In the genomic region with DNA sequence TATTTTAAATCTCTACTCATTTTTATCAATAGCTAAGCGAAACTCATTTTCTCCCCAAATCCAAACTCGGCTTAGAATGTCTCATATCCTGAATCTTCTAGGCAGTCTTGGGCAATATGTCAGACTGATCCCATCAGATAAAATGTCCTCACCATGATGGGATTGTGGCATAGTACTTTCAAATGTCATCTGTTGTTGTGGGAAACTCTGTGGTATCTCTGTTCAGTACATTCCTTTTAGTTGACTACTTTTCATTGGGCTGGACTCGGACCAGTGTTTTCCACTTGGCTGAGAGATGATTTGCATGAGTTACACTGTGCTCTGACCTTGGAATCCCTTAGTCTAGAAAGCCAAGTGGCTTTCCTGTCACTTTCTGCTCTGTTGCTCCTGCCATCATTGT, we compare ENCODE assay signal across 14 mouse cellular contexts.
A peak's percentile ranks its signal among the peaks of the same experiment; 100 is the strongest.
DNase-seq lines count a peak whose midpoint lies in the region; ATAC-seq and TF ChIP-seq lines count a peak whose summit lies in the region.
"Had no signal": no experiment of that assay in that cellular context is flagged by ENCODE, and none has a peak within 500 bp of the region (broad histone marks: within the 10 kb centered on the region; RNA-seq: fewer than 3 reads in every experiment).

No protein-coding gene starts in this region.

- no peaks in the 10 kb centered on the region for H3K27me3 ChIP-seq in heart, adult 2 months (ENCODE audit: control insufficient read depth, insufficient read depth, low read length)
- H3K27me3 ChIP-seq in heart, embryonic 12.5 days (replicated peaks): no peaks in the 10 kb centered on the region
- no peaks in the 10 kb centered on the region for H3K27me3 ChIP-seq in C2C12 (ENCODE audit: control insufficient read depth, insufficient read depth, insufficient read length)
- H3K27me3 ChIP-seq: limb, embryonic 13.5 days had no signal

- intact Hi-C loops in heart, adult 2 months (cut with DNase I): no loop called here
- intact Hi-C loops in heart, postnatal 36 days (cut with DNase I): no loop called here

- H3ac ChIP-seq in C2C12 (ENCODE audit: control insufficient read depth, insufficient read length, low read depth): no peak overlapping the region

- H3K4me3 ChIP-seq in heart, adult 2 months: no peak overlapping the region
- no peak overlapping the region for H3K4me3 ChIP-seq in heart, embryonic 12.5 days
- H3K4me3 ChIP-seq in C2C12 (ENCODE audit: insufficient read depth, poor library complexity, severe bottlenecking): no peak overlapping the region
- H3K4me3 ChIP-seq: hindbrain, embryonic 10.5 days; limb, embryonic 13.5 days had no signal

- no peak for TF ChIP-seq EP300 in heart, adult 2 months (IDR thresholded peaks at IDR 0.05; ENCODE audit: insufficient read depth, low read depth, low read length)

- H3K9me3 ChIP-seq in heart, embryonic 12.5 days (replicated peaks): no peaks in the 10 kb centered on the region
- H3K9me3 ChIP-seq: hindbrain, embryonic 10.5 days; limb, embryonic 13.5 days had no signal

- DNase-seq in heart, adult 2 months: peak; percentile 22 to 65
- DNase-seq in 3134 (ENCODE audit: extremely low read depth, insufficient read length, low spot score): peak; percentile 57
- DNase-seq in heart, postnatal 36 days: peak; percentile 40 to 49
- DNase-seq in neural tube, embryonic 10.5 days (ENCODE audit: extremely low spot score, low spot score): no peak
- no peak for DNase-seq in thymus, postnatal 4 days
- DNase-seq: cerebellum, adult 9-10 months; lung, embryonic 14.5 days; thymus, postnatal 36 days had no signal

- H3K27ac ChIP-seq in heart, adult 2 months: no peak overlapping the region
- H3K27ac ChIP-seq in heart, embryonic 12.5 days (ENCODE audit: poor library complexity, severe bottlenecking): no peak overlapping the region
- H3K27ac ChIP-seq: hindbrain, embryonic 10.5 days; limb, embryonic 13.5 days had no signal

- no peak overlapping the region for H3K4me2 ChIP-seq in heart, embryonic 12.5 days
- H3K4me2 ChIP-seq: limb, embryonic 13.5 days; lung, embryonic 14.5 days; midbrain, embryonic 11.5 days had no signal

- no peak for TF ChIP-seq CTCF in heart, adult 2 months (IDR thresholded peaks at IDR 0.05)
- no peak for TF ChIP-seq CTCF in C2C12 (IDR thresholded peaks at IDR 0.05; ENCODE audit: control insufficient read depth, insufficient read depth, insufficient read length)

- no peak for TF ChIP-seq POLR2A in heart, adult 2 months (IDR thresholded peaks at IDR 0.05; ENCODE audit: insufficient read depth, low read depth, low read length)

- H3K4me1 ChIP-seq in heart, adult 2 months (ENCODE audit: control insufficient read depth, insufficient read depth, low read length): no peaks in the 10 kb centered on the region
- H3K4me1 ChIP-seq in heart, embryonic 12.5 days (replicated peaks): no peaks in the 10 kb centered on the region
- H3K4me1 ChIP-seq: hindbrain, embryonic 10.5 days; limb, embryonic 13.5 days had no signal

- ATAC-seq in heart, embryonic 12.5 days (ENCODE audit: insufficient number of reproducible peaks, low FRiP score): no peak
- ATAC-seq: intestine, embryonic 16.5 days had no signal

- no peaks in the 10 kb centered on the region for H3K79me2 ChIP-seq in heart, adult 2 months (replicated peaks; ENCODE audit: control insufficient read depth, insufficient read depth, low read length)
- H3K79me2 ChIP-seq in C2C12 (ENCODE audit: control insufficient read depth, insufficient read depth): no peaks in the 10 kb centered on the region

- no peaks in the 10 kb centered on the region for H3K79me3 ChIP-seq in C2C12 (ENCODE audit: low read depth)

- 59% methylated on average over 3 of the region's 3 CpGs for WGBS in heart, adult 2 months
- 75% methylated on average over 3 of the region's 3 CpGs for WGBS in heart, embryonic 12.5 days

- no peak overlapping the region for H3K9ac ChIP-seq in heart, adult 2 months (ENCODE audit: low read depth, low read length)
- H3K9ac ChIP-seq in heart, embryonic 12.5 days: no peak overlapping the region
- H3K9ac ChIP-seq: limb, embryonic 13.5 days; lung, embryonic 14.5 days had no signal

- H3K36me3 ChIP-seq in heart, adult 2 months (ENCODE audit: control insufficient read depth, insufficient read depth, low read length): no peaks in the 10 kb centered on the region
- H3K36me3 ChIP-seq in heart, embryonic 12.5 days: no peaks in the 10 kb centered on the region
- no peaks in the 10 kb centered on the region for H3K36me3 ChIP-seq in C2C12 (ENCODE audit: control insufficient read depth, insufficient read depth)
- H3K36me3 ChIP-seq: hindbrain, embryonic 10.5 days; limb, embryonic 13.5 days had no signal

TF ChIP-seq in C2C12, 6 proteins besides CTCF, POLR2A, EP300 and RAD21:
- TF ChIP-seq MYOG (IDR thresholded peaks at IDR 0.05; ENCODE audit: control insufficient read depth, extremely low read depth, insufficient read length) (no peak), CEBPB (IDR thresholded peaks at IDR 0.05; ENCODE audit: low read depth) (peak; percentile 94), MYOD1 (IDR thresholded peaks at IDR 0.05; ENCODE audit: control insufficient read depth, insufficient read length, low read depth) (peak; percentile 45), MAX (IDR thresholded peaks at IDR 0.05) (no peak), FOSL1 (IDR thresholded peaks at IDR 0.05; ENCODE audit: insufficient read depth, low read length, poor library complexity, severe bottlenecking) (no peak), USF1 (IDR thresholded peaks at IDR 0.05; ENCODE audit: low read depth) (no peak)

Comparison
In these comparisons a context has a peak if more than half of its experiments do, and no peak if none do; other contexts are left out.
1. DNase-seq: peak in heart, adult 2 months (2 of 2), 3134 (single experiment) and heart, postnatal 36 days (2 of 2); none in neural tube, embryonic 10.5 days (single experiment) and thymus, postnatal 4 days (single experiment).